Mouse (Mus musculus) heart, embryonic 12.5 days (tissue): Measurements from ENCODE around the gene Rab3d. TPM values are rescaled to one million over a fixed set of nuclear protein-coding genes. Genes with fewer than 3 reads are reported as not detected.
"Not testable (repeated sequence)": the region's sequence is repeated elsewhere in the genome, so short reads cannot be mapped to it uniquely, and the experiment has no call there.

Source experiments
- ATAC-seq: fragments of 200-750 bp; cut with Nextera tagmentation; 2 replicates; pipeline ENCODE4 v1.8.0; 2017; ENCODE audit warnings: moderate TSS enrichment, moderate library complexity; ENCODE audit not compliant: insufficient number of reproducible peaks, low FRiP score
- H3K27ac ChIP-seq: fragments of 300-500 bp; sonication (generic); 2 replicates; pipeline ENCODE4 v1.5.1; 2016; ENCODE audit warnings: mild to moderate bottlenecking, moderate library complexity; ENCODE audit not compliant: poor library complexity, severe bottlenecking
- H3K27me3 ChIP-seq: fragments of 300-500 bp; sonication (generic); replicated peaks from 2 replicates; pipeline ENCODE4 v1.6.1; 2016; ENCODE audit warnings: mild to moderate bottlenecking, moderate library complexity
- H3K36me3 ChIP-seq: fragments of 300-500 bp; sonication (generic); 2 replicates; pipeline ENCODE4 v1.6.1; 2016; ENCODE audit warnings: mild to moderate bottlenecking, moderate library complexity
- H3K4me1 ChIP-seq: fragments of 300-500 bp; sonication (generic); replicated peaks from 2 replicates; pipeline ENCODE4 v1.6.1; 2016; ENCODE audit warnings: mild to moderate bottlenecking
- H3K4me2 ChIP-seq: fragments of 300-500 bp; sonication (generic); 2 replicates; pipeline ENCODE4 v1.6.1; 2016; ENCODE audit warnings: mild to moderate bottlenecking, moderate library complexity
- H3K4me3 ChIP-seq: fragments of 300-500 bp; sonication (generic); 2 replicates; pipeline ENCODE4 v1.5.1; 2016; ENCODE audit warnings: mild to moderate bottlenecking
- H3K9ac ChIP-seq: fragments of 300-500 bp; sonication (generic); 2 replicates; pipeline ENCODE4 v1.6.1; 2016; ENCODE audit warnings: mild to moderate bottlenecking, moderate library complexity
- H3K9me3 ChIP-seq: fragments of 300-500 bp; sonication (generic); replicated peaks from 2 replicates; pipeline ENCODE4 v1.6.1; 2016; ENCODE audit warnings: mild to moderate bottlenecking, moderate library complexity
- WGBS: fragments of 180-500 bp; shearing (Covaris S2); methylation state at CpG from one replicate; pipeline ENCODE4 v1.1.7; 2016; 5-methylcytosine and 5-hydroxymethylcytosine counted together
- polyA plus RNA-seq: library from polyadenylated mRNA; unstranded; fragments of >200 nt; fragmentation: Nextera tagmentation; extraction: Ambion mirVana; gene quantifications from 2 replicates; pipeline ENCODE4 v1.2.1, GENCODE M21; 2016

Rab3d gene
- polyA plus RNA-seq, 1 experiment from 2014 or later, result 12.2 TPM

GRCm38 (mm10) chr9:21862181-21862580 is 55.8 kb downstream of the Rab3d start:
- Histone ChIP-seq H3K27me3 (no peaks in the 10 kb centered on the region), H3K4me2 (no peak overlapping the region), H3K27ac (no peak overlapping the region), H3K4me3 (no peak overlapping the region), H3K4me1 (no peaks in the 10 kb centered on the region), H3K9ac (no peak overlapping the region), H3K9me3 (no peaks in the 10 kb centered on the region; the same call in 1 of the 2 replicates), H3K36me3 (no peaks in the 10 kb centered on the region)
- 86% methylated on average over 1 of the region's 1 CpGs for WGBS
- ATAC-seq, result no peak

- H3K9ac ChIP-seq, H3K4me3 ChIP-seq, H3K4me2 ChIP-seq, H3K36me3 ChIP-seq, ATAC-seq, H3K4me1 ChIP-seq, H3K27ac ChIP-seq, H3K27me3 ChIP-seq, H3K9me3 ChIP-seq: not testable (repeated sequence)
- 60% methylated on average over 6 of the region's 6 CpGs for WGBS
These were observed 57.6 kb downstream of the Rab3d start for GRCm38 (mm10) chr9:21860349-21860748.

- no peak for ATAC-seq
- Histone ChIP-seq H3K4me3 (no peak overlapping the region), H3K4me2 (no peak overlapping the region), H3K36me3 (no peaks in the 10 kb centered on the region), H3K4me1 (no peaks in the 10 kb centered on the region), H3K27ac (no peak overlapping the region), H3K9me3 (no peaks in the 10 kb centered on the region; the same call in 1 of the 2 replicates), H3K9ac (no peak overlapping the region), H3K27me3 (no peaks in the 10 kb centered on the region)
- 84% methylated on average over 3 of the region's 3 CpGs for WGBS
These were observed 58.4 kb downstream of the Rab3d start for GRCm38 (mm10) chr9:21859606-21860005.

- ATAC-seq, result peak; percentile 84
- Histone ChIP-seq H3K4me3 (no peak overlapping the region), H3K36me3 (no peaks in the 10 kb centered on the region), H3K9me3 (no peaks in the 10 kb centered on the region; the same call in 1 of the 2 replicates), H3K9ac (no peak overlapping the region), H3K4me1 (no peaks in the 10 kb centered on the region), H3K27ac (peak overlapping the region; percentile 66), H3K4me2 (no peak overlapping the region), H3K27me3 (no peaks in the 10 kb centered on the region)
- WGBS, result 46% methylated on average over 6 of the region's 6 CpGs
These were observed 59.9 kb downstream of the Rab3d start for GRCm38 (mm10) chr9:21858084-21858483.

GRCm38 (mm10) chr9:21857501-21857900 is 60.5 kb downstream of the Rab3d start:
- WGBS, result 48% methylated on average over 2 of the region's 2 CpGs
- Histone ChIP-seq H3K4me1 (no peaks in the 10 kb centered on the region; the same call in 1 of the 2 replicates), H3K4me2 (no peak overlapping the region), H3K27me3 (no peaks in the 10 kb centered on the region), H3K27ac (peak overlapping the region; percentile 66), H3K4me3 (no peak overlapping the region), H3K9me3 (no peaks in the 10 kb centered on the region; the same call in 1 of the 2 replicates), H3K36me3 (no peaks in the 10 kb centered on the region), H3K9ac (no peak overlapping the region)
- ATAC-seq, result no peak

Other genes starting within 250 kb of the Rab3d start
- gene Ldlr, start 194.7 kb downstream of the Rab3d start, polyA plus RNA-seq, result 26.0 and 30.8 TPM in 2 replicates
- 84.5 and 86.8 TPM in 2 replicates for gene Spc24, start 157.9 kb downstream of the Rab3d start, polyA plus RNA-seq
- gene Kank2, start 119.4 kb downstream of the Rab3d start, polyA plus RNA-seq, result 18.9 and 19.9 TPM in 2 replicates
- gene Angptl8, start 82.7 kb downstream of the Rab3d start, polyA plus RNA-seq, result 1.7 and 1.9 TPM in 2 replicates
- gene Dock6, start 65.6 kb downstream of the Rab3d start, polyA plus RNA-seq, result 52.3 and 59.0 TPM in 2 replicates
- 2.7 and 3.8 TPM in 2 replicates for gene Ccdc159, start 9.3 kb upstream of the Rab3d start, polyA plus RNA-seq
- gene Tmem205, start 9.4 kb upstream of the Rab3d start, polyA plus RNA-seq, result 38.3 and 38.4 TPM in 2 replicates
- 8.2 and 8.4 TPM in 2 replicates for gene Plppr2, start 18.8 kb upstream of the Rab3d start, polyA plus RNA-seq
- gene Swsap1, start 37.6 kb upstream of the Rab3d start, polyA plus RNA-seq, result 4.8 and 5.8 TPM in 2 replicates
- gene Epor, start 45.3 kb upstream of the Rab3d start, polyA plus RNA-seq, result 10.9 and 12.0 TPM in 2 replicates
- gene Rgl3, start 71.3 kb upstream of the Rab3d start, polyA plus RNA-seq, result 1.7 and 2.0 TPM in 2 replicates
- gene Ccdc151, start 84.4 kb upstream of the Rab3d start, polyA plus RNA-seq, result 0.17 and 0.29 TPM in 2 replicates
- gene Prkcsh, start 84.6 kb upstream of the Rab3d start, polyA plus RNA-seq, result 79.5 and 81.4 TPM in 2 replicates
- gene Elavl3, start 133.8 kb upstream of the Rab3d start, polyA plus RNA-seq, result 0.13 and 0.40 TPM in 2 replicates
- gene Gm49318, start 153.1 kb upstream of the Rab3d start, polyA plus RNA-seq, result not detected in 2 replicates
- 9.8 and 10.0 TPM in 2 replicates for gene Zfp653, start 153.2 kb upstream of the Rab3d start, polyA plus RNA-seq
- gene Ecsit, start 167.2 kb upstream of the Rab3d start, polyA plus RNA-seq, result 49.3 and 51.4 TPM in 2 replicates
- gene Cnn1, start 181.0 kb upstream of the Rab3d start, polyA plus RNA-seq, result 391 and 421 TPM in 2 replicates
- 102 and 104 TPM in 2 replicates for gene Elof1, start 199.0 kb upstream of the Rab3d start, polyA plus RNA-seq
- 28.9 and 31.6 TPM in 2 replicates for gene Acp5, start 217.5 kb upstream of the Rab3d start, polyA plus RNA-seq
- gene Pigyl, start 238.7 kb upstream of the Rab3d start, polyA plus RNA-seq, result 43.8 and 45.2 TPM in 2 replicates